ENCODE assay signal across 12 mouse cellular contexts in the genomic region with DNA sequence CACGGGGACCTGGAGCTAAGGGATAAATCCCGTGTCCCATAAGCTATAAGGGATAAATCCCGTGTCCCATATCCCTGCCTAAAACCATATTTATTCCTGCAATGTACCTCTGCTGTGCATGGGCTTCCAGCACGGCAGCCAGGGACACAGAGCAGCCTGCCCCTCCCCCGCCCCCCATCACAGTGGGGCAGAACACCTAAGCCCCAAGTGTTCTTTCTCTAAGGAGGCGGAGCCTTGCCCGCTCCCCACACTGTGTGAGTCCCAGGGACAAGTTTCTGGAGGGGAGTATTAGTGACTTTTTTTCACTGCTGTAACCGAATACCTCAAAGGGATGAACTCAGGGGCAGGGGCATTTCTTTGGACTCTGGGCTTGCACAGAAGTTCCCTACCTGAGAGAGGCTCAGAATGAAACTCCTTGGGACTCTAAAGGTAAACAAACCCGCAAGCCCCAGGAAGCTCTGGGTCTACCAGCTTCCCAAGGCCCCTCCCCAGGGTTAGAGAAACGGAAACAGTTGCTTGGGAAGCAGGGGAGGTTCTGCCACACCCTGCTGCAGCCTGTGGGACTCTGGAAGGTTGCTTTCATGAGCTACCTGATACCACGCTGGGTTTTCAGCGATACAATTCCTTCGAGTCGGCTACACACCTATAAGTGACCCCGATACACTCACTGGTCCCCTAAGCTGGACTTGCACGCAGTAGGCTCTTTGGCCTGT. TPM values are rescaled to one million over a fixed set of nuclear protein-coding genes. Genes with fewer than 3 reads are reported as not detected.
DNase-seq lines count a peak whose midpoint lies in the region; ATAC-seq and TF ChIP-seq lines count a peak whose summit lies in the region.
"Had no signal": no experiment of that assay in that cellular context is flagged by ENCODE, and none has a peak within 500 bp of the region (broad histone marks: within the 10 kb centered on the region; RNA-seq: fewer than 3 reads in every experiment).

No protein-coding gene starts in this region.

- no peak for DNase-seq in kidney, postnatal 4 days
- no peak for DNase-seq in stomach, postnatal 0 days (ENCODE audit: low spot score)
- DNase-seq in spleen, postnatal 4 days (ENCODE audit: low spot score in 2 of 2) = no peak
- no peak for DNase-seq in ovary, postnatal 36 days (ENCODE audit: low spot score)
- DNase-seq: cerebellum, adult 9-11 months; gastrocnemius, adult 2 months; thymus, postnatal 4 days had no signal

- peaks cover 8% of the 10 kb centered on the region; the same call in 1 of the 2 replicates for H3K4me1 ChIP-seq in kidney, embryonic 14.5 days (ENCODE audit: control insufficient read depth, insufficient read depth, low read length)
- 0 out of 2 replicates have a peak, but pooled peaks cover 6% of the 10 kb centered on the region for H3K4me1 ChIP-seq in stomach, embryonic 14.5 days (ENCODE audit: control insufficient read depth, insufficient read depth, low read length)
- no peaks in the 10 kb centered on the region for H3K4me1 ChIP-seq in stomach, postnatal 0 days (replicated peaks; ENCODE audit: control insufficient read depth, insufficient read depth)
- peaks cover 14% of the 10 kb centered on the region for H3K4me1 ChIP-seq in hindbrain, embryonic 13.5 days (replicated peaks)
- 0 out of 2 replicates have a peak, but pooled peaks cover 3% of the 10 kb centered on the region for H3K4me1 ChIP-seq in stomach, embryonic 16.5 days (ENCODE audit: control insufficient read depth, insufficient read depth, low read length)
- H3K4me1 ChIP-seq: liver, embryonic 15.5 days had no signal

- peak overlapping the region; percentile 11; the same call in 1 of the 2 replicates for H3K4me2 ChIP-seq in kidney, embryonic 14.5 days (replicated peaks; ENCODE audit: low read depth, low read length)
- H3K4me2 ChIP-seq in stomach, embryonic 14.5 days (replicated peaks; ENCODE audit: low read depth, low read length) = peak overlapping the region; percentile 19; the same call in 1 of the 2 replicates
- no peak overlapping the region for H3K4me2 ChIP-seq in stomach, postnatal 0 days (replicated peaks; ENCODE audit: low read depth)
- H3K4me2 ChIP-seq in hindbrain, embryonic 13.5 days = peak overlapping the region; percentile 11; the same call in 1 of the 2 replicates
- peak overlapping the region; percentile 8; the same call in 1 of the 2 replicates for H3K4me2 ChIP-seq in stomach, embryonic 16.5 days (ENCODE audit: low read depth, low read length)
- H3K4me2 ChIP-seq: liver, embryonic 15.5 days had no signal

- no peak overlapping the region for H3K4me3 ChIP-seq in kidney, embryonic 14.5 days (ENCODE audit: low read length)
- H3K4me3 ChIP-seq in stomach, embryonic 14.5 days (ENCODE audit: low read depth, low read length) = no peak overlapping the region
- H3K4me3 ChIP-seq in stomach, postnatal 0 days (ENCODE audit: low read depth, low read length) = no peak overlapping the region
- H3K4me3 ChIP-seq in hindbrain, embryonic 13.5 days = no peak overlapping the region
- no peak overlapping the region for H3K4me3 ChIP-seq in stomach, embryonic 16.5 days (replicated peaks; ENCODE audit: low read length)
- H3K4me3 ChIP-seq: gastrocnemius, adult 2 months; liver, embryonic 15.5 days had no signal

- TF ChIP-seq CTCF in stomach, postnatal 0 days (IDR thresholded peaks at IDR 0.05; ENCODE audit: low read depth) = no peak

- no peaks in the 10 kb centered on the region for H3K27me3 ChIP-seq in kidney, embryonic 14.5 days (ENCODE audit: control insufficient read depth, insufficient read depth, low read length)
- no peaks in the 10 kb centered on the region for H3K27me3 ChIP-seq in stomach, embryonic 14.5 days (ENCODE audit: control insufficient read depth, insufficient read depth, low read length)
- H3K27me3 ChIP-seq in stomach, postnatal 0 days (ENCODE audit: control insufficient read depth, insufficient read depth, low read length) = no peaks in the 10 kb centered on the region
- no peaks in the 10 kb centered on the region for H3K27me3 ChIP-seq in hindbrain, embryonic 13.5 days
- H3K27me3 ChIP-seq in stomach, embryonic 16.5 days (ENCODE audit: control insufficient read depth, insufficient read depth, low read length) = no peaks in the 10 kb centered on the region

- H3K9me3 ChIP-seq in kidney, embryonic 14.5 days (ENCODE audit: control insufficient read depth, low read length) = no peaks in the 10 kb centered on the region
- H3K9me3 ChIP-seq in stomach, embryonic 14.5 days (ENCODE audit: control insufficient read depth, low read depth, low read length) = no peaks in the 10 kb centered on the region
- H3K9me3 ChIP-seq in stomach, postnatal 0 days (ENCODE audit: control insufficient read depth, low read length) = no peaks in the 10 kb centered on the region
- no peaks in the 10 kb centered on the region for H3K9me3 ChIP-seq in hindbrain, embryonic 13.5 days
- no peaks in the 10 kb centered on the region for H3K9me3 ChIP-seq in stomach, embryonic 16.5 days (replicated peaks; ENCODE audit: control insufficient read depth, low read length)
- H3K9me3 ChIP-seq: liver, embryonic 15.5 days had no signal

- ATAC-seq in kidney, embryonic 14.5 days (ENCODE audit: low FRiP score, low TSS enrichment) = peak; percentile 36; the same call in 1 of the 2 replicates
- ATAC-seq in stomach, embryonic 14.5 days (ENCODE audit: insufficient number of reproducible peaks, insufficient read depth, low FRiP score, low read depth) = peak; percentile 50; the same call in 1 of the 2 replicates
- ATAC-seq in stomach, postnatal 0 days (ENCODE audit: low FRiP score, low TSS enrichment) = no peak
- ATAC-seq in hindbrain, embryonic 13.5 days (ENCODE audit: low FRiP score) = no peak
- ATAC-seq in stomach, embryonic 16.5 days (ENCODE audit: insufficient read depth, low FRiP score) = no peak

- 19% methylated on average over 16 of the region's 16 CpGs for WGBS in kidney, embryonic 14.5 days
- 20% methylated on average over 16 of the region's 16 CpGs for WGBS in stomach, embryonic 14.5 days
- 23% methylated on average over 16 of the region's 16 CpGs for WGBS in stomach, postnatal 0 days
- WGBS in hindbrain, embryonic 13.5 days = 31% methylated on average over 16 of the region's 16 CpGs
- WGBS in stomach, embryonic 16.5 days = 20% methylated on average over 16 of the region's 16 CpGs

- TF ChIP-seq EP300 in stomach, postnatal 0 days (optimal IDR thresholded peaks at IDR 0.05) = no peak

- no peak overlapping the region for H3K9ac ChIP-seq in kidney, embryonic 14.5 days (ENCODE audit: low read depth, low read length)
- H3K9ac ChIP-seq in stomach, embryonic 14.5 days (replicated peaks; ENCODE audit: low read depth, low read length) = no peak overlapping the region
- H3K9ac ChIP-seq in stomach, postnatal 0 days (ENCODE audit: low read length) = no peak overlapping the region
- no peak overlapping the region for H3K9ac ChIP-seq in hindbrain, embryonic 13.5 days
- peak overlapping the region; percentile 13; the same call in 1 of the 2 replicates for H3K9ac ChIP-seq in stomach, embryonic 16.5 days (ENCODE audit: low read length)
- H3K9ac ChIP-seq: liver, embryonic 15.5 days had no signal

- H3K27ac ChIP-seq in kidney, embryonic 14.5 days (ENCODE audit: low read depth, low read length) = no peak overlapping the region
- H3K27ac ChIP-seq in stomach, embryonic 14.5 days (ENCODE audit: low read length) = no peak overlapping the region
- H3K27ac ChIP-seq in stomach, postnatal 0 days (replicated peaks) = no peak overlapping the region
- 0 out of 2 replicates have a peak overlapping the region, but pooled peaks have one; percentile 20 for H3K27ac ChIP-seq in hindbrain, embryonic 13.5 days
- H3K27ac ChIP-seq in stomach, embryonic 16.5 days (ENCODE audit: low read length) = no peak overlapping the region
- H3K27ac ChIP-seq: gastrocnemius, adult 2 months; liver, embryonic 15.5 days had no signal

- H3K36me3 ChIP-seq in kidney, embryonic 14.5 days (ENCODE audit: control insufficient read depth, insufficient read depth, low read length) = no peaks in the 10 kb centered on the region
- H3K36me3 ChIP-seq in stomach, embryonic 14.5 days (ENCODE audit: control insufficient read depth, insufficient read depth, low read length) = no peaks in the 10 kb centered on the region
- no peaks in the 10 kb centered on the region for H3K36me3 ChIP-seq in stomach, postnatal 0 days (ENCODE audit: control insufficient read depth, insufficient read depth, low read length)
- no peaks in the 10 kb centered on the region for H3K36me3 ChIP-seq in hindbrain, embryonic 13.5 days
- H3K36me3 ChIP-seq in stomach, embryonic 16.5 days (ENCODE audit: control insufficient read depth, insufficient read depth, low read length) = no peaks in the 10 kb centered on the region
- H3K36me3 ChIP-seq: liver, embryonic 15.5 days had no signal

RNA-seq across cellular contexts. Expression of a gene that starts 45.6 kb away (rescaled TPM):
- polyA plus RNA-seq in kidney, embryonic 14.5 days (2014; fragmentation: Nextera tagmentation; extraction: Ambion mirVana) = 0.83 and 1.4 TPM in 2 replicates
- 2.6 and 2.7 TPM in 2 replicates for polyA plus RNA-seq in stomach, embryonic 14.5 days (2014; fragmentation: Nextera tagmentation; extraction: Ambion mirVana)
- polyA plus RNA-seq in stomach, postnatal 0 days (2015; fragmentation: Nextera tagmentation; extraction: Ambion mirVana) = 1.9 and 2.2 TPM in 2 replicates
- 1.9 and 3.3 TPM in 2 replicates for polyA plus RNA-seq in hindbrain, embryonic 13.5 days (2015; fragmentation: Nextera tagmentation; extraction: Ambion mirVana)
- polyA plus RNA-seq in stomach, embryonic 16.5 days (2015; fragmentation: Nextera tagmentation; extraction: Ambion mirVana) = 1.6 and 1.9 TPM in 2 replicates

RNA-seq across cellular contexts. Expression of a gene that starts 48.9 kb away (rescaled TPM):
- 0.83 and 1.0 TPM in 2 replicates for polyA plus RNA-seq in kidney, embryonic 14.5 days (2014; fragmentation: Nextera tagmentation; extraction: Ambion mirVana)
- polyA plus RNA-seq in stomach, embryonic 14.5 days (2014; fragmentation: Nextera tagmentation; extraction: Ambion mirVana) = 2.2 and 3.1 TPM in 2 replicates
- 1.7 and 2.0 TPM in 2 replicates for polyA plus RNA-seq in stomach, postnatal 0 days (2015; fragmentation: Nextera tagmentation; extraction: Ambion mirVana)
- 5.2 and 5.5 TPM in 2 replicates for polyA plus RNA-seq in hindbrain, embryonic 13.5 days (2015; fragmentation: Nextera tagmentation; extraction: Ambion mirVana)
- 4.0 and 4.1 TPM in 2 replicates for polyA plus RNA-seq in stomach, embryonic 16.5 days (2015; fragmentation: Nextera tagmentation; extraction: Ambion mirVana)

Comparison
In these comparisons a context has a peak if more than half of its experiments do, and no peak if none do; other contexts are left out.
1. ATAC-seq: peak in kidney, embryonic 14.5 days (single experiment) and stomach, embryonic 14.5 days (single experiment); none in stomach, postnatal 0 days (single experiment), hindbrain, embryonic 13.5 days (single experiment) and stomach, embryonic 16.5 days (single experiment).